Mouse (Mus musculus) small intestine, adult 2 months (tissue): ENCODE measurements at regions not wholly inside any gene's neighbourhood (a gene's known extent, or its start where the extent isn't known, plus 50 kb on each side); places are given as distances from the start of the nearest gene placed in this dataset.

Experiments
- H3K27ac ChIP-seq: fragments of 200-500 bp; 2 replicates; pipeline ENCODE4 v1.5.1; 2012; ENCODE audit warnings: low read depth, low read length, control low read depth, inconsistent platforms; ENCODE audit not compliant: insufficient read depth
- H3K27me3 ChIP-seq: fragments of 200-500 bp; 2 replicates; pipeline ENCODE4 v1.6.1; 2012; ENCODE audit warnings: mild to moderate bottlenecking, moderate library complexity, low read length, inconsistent platforms; ENCODE audit not compliant: control insufficient read depth, insufficient read depth
- H3K36me3 ChIP-seq: fragments of 200-500 bp; 2 replicates; pipeline ENCODE4 v1.6.1; 2012; ENCODE audit warnings: mild to moderate bottlenecking, low read length, control low read depth, inconsistent platforms; ENCODE audit not compliant: control insufficient read depth, insufficient read depth
- H3K4me1 ChIP-seq: fragments of 200-500 bp; 2 replicates; pipeline ENCODE4 v1.6.1; 2012; ENCODE audit warnings: low read length, inconsistent platforms, mixed read lengths; ENCODE audit not compliant: control insufficient read depth, insufficient read depth, insufficient read length
- H3K4me3 ChIP-seq: fragments of 200-500 bp; 2 replicates; pipeline ENCODE4 v1.5.1; 2012; ENCODE audit warnings: low read depth, mild to moderate bottlenecking, control low read depth, inconsistent platforms, low read length, moderate library complexity
- CTCF ChIP-seq: fragments of 200-500 bp; IDR thresholded peaks from 2 replicates; pipeline ENCODE4 v1.5.1; 2012; ENCODE audit warnings: low read depth, mild to moderate bottlenecking, control low read depth, inconsistent platforms, low read length, moderate library complexity, mixed read lengths; ENCODE audit not compliant: insufficient replicate concordance, insufficient read length; ENCODE audit errors: extremely low read depth
- WGBS: fragments of 180-500 bp; shearing (Covaris S2); methylation state at CpG from one replicate; pipeline ENCODE4 v1.1.7; 2018; 5-methylcytosine and 5-hydroxymethylcytosine counted together

DNA sequence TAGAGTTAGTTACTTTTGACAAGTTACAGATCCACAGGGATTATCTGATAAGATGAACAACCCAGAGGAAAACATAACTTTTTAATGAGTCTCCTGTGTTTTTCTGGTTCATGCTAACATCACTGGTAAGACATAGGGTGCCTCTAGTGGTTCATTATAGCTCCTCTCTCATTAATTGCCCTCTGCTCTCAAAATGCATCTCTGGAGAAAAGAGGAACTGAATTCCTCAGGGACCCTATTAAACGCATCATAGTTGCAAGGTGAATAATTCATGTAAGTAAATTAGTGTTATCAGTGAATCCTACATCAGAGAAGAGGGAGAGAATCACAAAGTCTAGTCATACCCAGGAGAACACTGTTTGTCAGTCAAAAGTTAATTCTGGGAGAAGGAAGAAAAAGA is 52.4 kb upstream of the Olfr1507 start:
- Histone ChIP-seq H3K27me3 (no peaks in the 10 kb centered on the region), H3K36me3 (no peaks in the 10 kb centered on the region), H3K4me1 (no peaks in the 10 kb centered on the region), H3K4me3 (no peak overlapping the region), H3K27ac (no peak overlapping the region)
- no peak for TF ChIP-seq CTCF
- 67% methylated on average over 1 of the region's 1 CpGs for WGBS
